Mouse (Mus musculus) kidney, embryonic 14.5 days (tissue): ENCODE results near the gene Zfp36l1. TPM values are rescaled to one million over a fixed set of nuclear protein-coding genes. Genes with fewer than 3 reads are reported as not detected.

ENCODE experiments used
- ATAC-seq: fragments of 200-750 bp; cut with Nextera tagmentation; 2 replicates; pipeline ENCODE4 v1.8.0; 2017; ENCODE audit warnings: moderate number of reproducible peaks, mild to moderate bottlenecking, moderate TSS enrichment, moderate library complexity; ENCODE audit not compliant: low FRiP score, low TSS enrichment
- H3K27ac ChIP-seq: fragments of 300-500 bp; sonication (generic); 2 replicates; pipeline ENCODE4 v1.5.1; 2014; ENCODE audit warnings: low read depth, mild to moderate bottlenecking, low read length, moderate library complexity, mixed read lengths
- H3K27me3 ChIP-seq: fragments of 300-500 bp; sonication (generic); 2 replicates; pipeline ENCODE4 v1.6.1; 2014; ENCODE audit warnings: mild to moderate bottlenecking, low read length; ENCODE audit not compliant: control insufficient read depth, insufficient read depth
- H3K36me3 ChIP-seq: fragments of 300-500 bp; sonication (generic); 2 replicates; pipeline ENCODE4 v1.6.1; 2014; ENCODE audit warnings: low read length, mixed read lengths; ENCODE audit not compliant: control insufficient read depth, insufficient read depth
- H3K4me1 ChIP-seq: fragments of 300-500 bp; sonication (generic); 2 replicates; pipeline ENCODE4 v1.6.1; 2014; ENCODE audit warnings: low read length, mixed read lengths; ENCODE audit not compliant: control insufficient read depth, insufficient read depth
- H3K4me2 ChIP-seq: fragments of 300-500 bp; sonication (generic); replicated peaks from 2 replicates; pipeline ENCODE4 v1.6.1; 2014; ENCODE audit warnings: low read depth, mild to moderate bottlenecking, low read length
- H3K4me3 ChIP-seq: fragments of 300-500 bp; sonication (generic); 2 replicates; pipeline ENCODE4 v1.5.1; 2014; ENCODE audit warnings: mild to moderate bottlenecking, low read length
- H3K9ac ChIP-seq: fragments of 300-500 bp; sonication (generic); 2 replicates; pipeline ENCODE4 v1.6.1; 2014; ENCODE audit warnings: low read depth, mild to moderate bottlenecking, low read length, moderate library complexity
- H3K9me3 ChIP-seq: fragments of 300-500 bp; sonication (generic); 2 replicates; pipeline ENCODE4 v1.6.1; 2016; ENCODE audit warnings: low read length; ENCODE audit not compliant: control insufficient read depth
- WGBS: fragments of 180-500 bp; shearing (Covaris S2); extraction: QIAGEN DNeasy Blood & Tissue Kit; methylation state at CpG from one replicate; pipeline ENCODE4 v1.1.7; 2014; 5-methylcytosine and 5-hydroxymethylcytosine counted together
- polyA plus RNA-seq: library from polyadenylated mRNA; unstranded; fragments of >200 nt; fragmentation: Nextera tagmentation; extraction: Ambion mirVana; gene quantifications from 2 replicates; pipeline ENCODE4 v1.2.1, GENCODE M21; 2014

The Zfp36l1 gene
- polyA plus RNA-seq, 1 experiment from 2014 or later: 175 TPM

DNA sequence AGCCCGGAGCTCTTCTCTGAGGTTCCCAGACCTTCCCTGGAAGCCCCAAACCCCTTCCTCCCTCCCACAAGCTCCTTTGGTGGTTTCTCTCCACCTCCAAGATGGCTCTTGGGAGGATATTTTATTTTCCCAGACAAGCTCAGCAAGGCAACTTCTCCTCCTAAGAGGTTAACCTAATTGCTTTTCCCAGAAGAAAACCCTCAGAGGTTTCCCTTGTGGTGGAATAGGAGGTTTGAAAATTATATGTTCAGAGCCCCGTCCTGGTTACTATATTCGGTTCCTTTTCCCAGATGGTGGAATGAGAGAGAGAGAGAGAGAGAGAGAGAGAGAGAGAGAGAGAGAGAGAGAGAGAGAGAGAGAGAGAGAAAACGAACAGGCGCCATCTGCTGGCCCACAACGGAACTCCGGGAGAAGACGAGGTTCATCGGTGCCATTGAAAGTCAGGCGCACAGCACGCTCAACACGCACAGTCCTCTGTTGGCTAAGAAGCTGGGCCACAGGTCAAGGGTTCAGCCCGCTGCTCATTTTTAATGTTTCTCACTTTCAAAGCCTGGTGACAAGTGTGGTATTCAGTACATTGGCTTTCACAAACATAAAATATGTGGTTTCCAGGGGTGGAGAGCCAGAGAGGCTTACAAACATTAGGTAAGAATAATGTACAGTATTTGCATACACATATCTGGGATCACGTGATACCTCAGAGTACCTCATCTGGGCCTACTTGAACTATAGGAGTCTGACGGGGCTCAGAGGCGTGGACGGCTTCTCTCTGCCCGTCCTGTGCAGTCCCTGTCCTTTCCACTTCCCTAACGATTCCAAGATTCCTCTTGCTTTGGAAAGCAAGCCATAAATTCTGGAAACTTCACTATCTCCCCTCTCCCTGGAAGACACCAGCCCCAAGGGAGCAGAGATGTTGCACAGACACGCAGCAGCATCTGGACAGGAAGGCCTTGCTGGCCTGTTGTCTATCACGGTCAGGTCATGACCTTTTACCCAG, 33.7 kb upstream of the Zfp36l1 start:
- H3K27ac ChIP-seq: peak overlapping the region; percentile 55; the same call in 1 of the 2 replicates
- H3K9ac ChIP-seq: no peak overlapping the region
- WGBS: 40% methylated on average over 21 of the region's 21 CpGs
- H3K27me3 ChIP-seq: no peaks in the 10 kb centered on the region
- no peaks in the 10 kb centered on the region for H3K36me3 ChIP-seq
- H3K9me3 ChIP-seq: no peaks in the 10 kb centered on the region
- H3K4me2 ChIP-seq: no peak overlapping the region
- H3K4me3 ChIP-seq: no peak overlapping the region
- H3K4me1 ChIP-seq: 0 out of 2 replicates have a peak, but pooled peaks cover 14% of the 10 kb centered on the region
- ATAC-seq: peak; percentile 62

DNA sequence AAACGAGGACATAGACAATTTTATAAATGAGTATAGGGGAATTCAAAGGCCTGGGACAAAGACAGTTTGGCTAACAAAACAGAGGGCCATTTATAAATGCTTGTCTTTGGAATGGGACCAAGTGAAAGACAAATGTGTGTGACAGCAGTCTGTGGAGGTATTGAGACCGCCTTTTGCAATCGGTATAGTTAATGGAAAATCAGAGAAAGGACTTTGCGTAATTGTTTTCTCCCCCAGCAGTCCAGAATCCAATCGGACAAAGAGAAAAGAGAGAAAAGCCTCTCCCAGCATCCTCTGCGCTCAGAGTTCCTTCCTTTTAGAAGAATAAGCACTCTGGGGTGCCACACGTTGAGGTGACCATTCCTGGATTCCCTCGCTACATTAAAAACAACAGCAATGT, 32.6 kb upstream of the Zfp36l1 start:
- H3K36me3 ChIP-seq: no peaks in the 10 kb centered on the region
- H3K27me3 ChIP-seq: no peaks in the 10 kb centered on the region
- H3K9me3 ChIP-seq: no peaks in the 10 kb centered on the region
- no peak for ATAC-seq
- 0 out of 2 replicates have a peak, but pooled peaks cover 14% of the 10 kb centered on the region for H3K4me1 ChIP-seq
- 79% methylated on average over 8 of the region's 8 CpGs for WGBS
- no peak overlapping the region for H3K9ac ChIP-seq
- H3K4me2 ChIP-seq: no peak overlapping the region
- H3K27ac ChIP-seq: no peak overlapping the region
- no peak overlapping the region for H3K4me3 ChIP-seq

DNA sequence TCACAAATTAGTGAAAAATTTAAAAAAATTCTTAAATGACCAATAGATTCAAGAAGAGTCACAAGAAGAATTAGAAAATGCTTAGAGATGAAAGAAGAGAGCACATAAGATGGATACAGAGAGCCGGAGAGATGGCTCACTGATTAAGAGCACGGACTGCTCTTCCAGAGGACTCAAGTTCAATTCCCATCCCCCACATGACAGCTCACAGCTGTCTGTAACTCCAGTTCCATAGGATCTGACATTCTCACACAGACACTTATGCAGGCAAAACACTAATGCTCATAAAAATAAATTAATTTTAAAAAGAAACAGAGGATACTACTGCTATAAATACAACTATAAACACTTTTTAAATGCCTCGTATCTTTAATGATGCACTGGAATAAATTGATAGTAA, 32.0 kb upstream of the Zfp36l1 start:
- 0 out of 2 replicates have a peak, but pooled peaks cover 14% of the 10 kb centered on the region for H3K4me1 ChIP-seq
- no peak overlapping the region for H3K4me2 ChIP-seq
- H3K27ac ChIP-seq: no peak overlapping the region
- H3K36me3 ChIP-seq: no peaks in the 10 kb centered on the region
- H3K4me3 ChIP-seq: no peak overlapping the region
- ATAC-seq: no peak
- 45% methylated on average over 3 of the region's 3 CpGs for WGBS
- H3K9ac ChIP-seq: no peak overlapping the region
- H3K9me3 ChIP-seq: no peaks in the 10 kb centered on the region
- no peaks in the 10 kb centered on the region for H3K27me3 ChIP-seq

DNA sequence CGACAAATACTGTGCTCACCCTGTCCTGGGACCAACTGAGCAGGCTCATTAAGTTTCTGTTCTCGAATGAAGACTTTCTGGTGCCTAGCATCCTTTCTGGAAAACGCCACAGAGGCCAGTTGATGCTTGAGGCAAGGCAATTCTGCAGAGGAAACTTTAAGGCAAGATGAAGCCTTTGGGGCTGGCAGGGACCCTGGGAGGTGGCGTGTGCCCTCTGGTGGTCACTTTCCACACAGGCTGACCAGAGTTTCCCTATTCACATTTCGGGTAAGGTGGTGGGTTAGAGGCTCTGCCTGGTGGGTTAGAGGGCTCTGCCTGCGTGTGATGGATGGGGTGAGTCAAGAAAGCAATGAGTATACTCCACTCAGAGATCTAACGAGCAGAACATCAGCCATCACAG, 28.7 kb upstream of the Zfp36l1 start:
- Histone ChIP-seq H3K4me3 (no peak overlapping the region), H3K36me3 (no peaks in the 10 kb centered on the region), H3K9ac (no peak overlapping the region), H3K4me2 (no peak overlapping the region), H3K27ac (no peak overlapping the region), H3K27me3 (no peaks in the 10 kb centered on the region), H3K4me1 (0 out of 2 replicates have a peak, but pooled peaks cover 8% of the 10 kb centered on the region), H3K9me3 (no peaks in the 10 kb centered on the region)
- ATAC-seq: 0 out of 2 replicates have a peak, but pooled peaks have one; percentile 21
- 24% methylated on average over 7 of the region's 7 CpGs for WGBS

DNA sequence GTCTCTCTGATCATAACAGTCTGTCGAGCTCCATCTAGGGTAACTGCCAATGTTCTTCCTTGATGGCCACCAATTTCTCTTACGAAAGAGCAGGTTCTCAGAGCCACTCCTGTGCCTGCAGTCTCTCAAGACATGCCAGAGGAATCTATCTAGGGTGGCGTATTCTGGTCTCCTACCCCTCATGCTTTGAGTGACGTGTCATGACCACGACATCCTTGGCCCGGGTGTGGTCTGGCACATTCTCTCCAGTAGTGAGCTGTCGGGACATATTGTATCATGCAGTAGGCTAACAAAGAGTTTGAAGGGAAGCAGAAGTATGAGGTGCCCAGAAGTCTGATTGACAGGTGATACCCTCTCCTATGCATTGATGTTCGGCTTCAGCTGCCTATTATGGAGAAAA, 28.2 kb upstream of the Zfp36l1 start:
- no peak overlapping the region for H3K4me2 ChIP-seq
- no peaks in the 10 kb centered on the region for H3K27me3 ChIP-seq
- no peak overlapping the region for H3K27ac ChIP-seq
- no peaks in the 10 kb centered on the region for H3K9me3 ChIP-seq
- no peak overlapping the region for H3K4me3 ChIP-seq
- H3K9ac ChIP-seq: no peak overlapping the region
- H3K36me3 ChIP-seq: no peaks in the 10 kb centered on the region
- 86% methylated on average over 8 of the region's 8 CpGs for WGBS
- H3K4me1 ChIP-seq: 0 out of 2 replicates have a peak, but pooled peaks cover 6% of the 10 kb centered on the region
- ATAC-seq: no peak

DNA sequence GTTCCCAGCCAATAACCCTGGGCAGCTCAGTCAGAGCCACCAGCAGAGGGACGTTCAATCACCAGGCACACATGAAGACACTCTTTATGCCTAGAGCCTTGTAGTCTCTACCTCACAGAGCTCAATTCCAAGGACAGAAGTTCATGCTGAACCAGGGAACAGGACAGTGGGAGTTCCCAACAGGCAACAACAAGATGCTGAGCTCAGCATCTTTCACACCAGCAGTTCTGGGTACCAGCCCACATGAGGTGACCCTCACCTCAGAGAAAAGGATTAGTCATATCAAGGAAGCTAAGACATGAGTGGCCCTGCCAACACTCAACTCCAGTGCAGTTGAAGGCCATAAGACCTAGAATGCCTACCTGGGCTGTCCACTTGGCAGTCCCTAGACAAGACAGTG, 24.9 kb upstream of the Zfp36l1 start:
- Histone ChIP-seq H3K4me1 (no peaks in the 10 kb centered on the region), H3K9me3 (no peaks in the 10 kb centered on the region), H3K36me3 (no peaks in the 10 kb centered on the region), H3K4me2 (no peak overlapping the region), H3K27me3 (no peaks in the 10 kb centered on the region), H3K9ac (no peak overlapping the region), H3K4me3 (no peak overlapping the region), H3K27ac (no peak overlapping the region)
- no peak for ATAC-seq
- 69% methylated on average over 1 of the region's 1 CpGs for WGBS

DNA sequence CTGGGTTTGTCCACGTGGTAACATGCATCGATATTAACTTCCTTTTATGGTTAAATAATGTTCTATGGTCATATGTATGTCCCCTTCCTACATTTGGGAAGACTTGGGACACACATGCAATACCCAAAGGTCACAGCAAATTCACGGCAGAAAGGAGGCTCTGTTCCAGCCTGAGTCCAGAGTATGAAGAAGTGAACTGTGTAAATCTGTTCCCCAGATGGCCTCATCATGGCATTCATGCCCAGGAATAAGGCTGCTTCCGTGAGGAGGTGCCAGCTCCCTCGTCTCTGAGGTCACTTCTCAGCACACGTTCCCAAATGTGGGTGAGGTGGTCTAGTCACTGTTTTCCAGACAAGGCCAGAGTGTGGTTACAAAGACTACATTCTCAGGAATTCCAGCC, 24.4 kb upstream of the Zfp36l1 start:
- WGBS: 84% methylated on average over 6 of the region's 6 CpGs
- Histone ChIP-seq H3K9ac (no peak overlapping the region), H3K27me3 (no peaks in the 10 kb centered on the region), H3K27ac (no peak overlapping the region), H3K4me3 (no peak overlapping the region), H3K4me1 (no peaks in the 10 kb centered on the region), H3K9me3 (no peaks in the 10 kb centered on the region), H3K4me2 (no peak overlapping the region), H3K36me3 (no peaks in the 10 kb centered on the region)
- no peak for ATAC-seq

DNA sequence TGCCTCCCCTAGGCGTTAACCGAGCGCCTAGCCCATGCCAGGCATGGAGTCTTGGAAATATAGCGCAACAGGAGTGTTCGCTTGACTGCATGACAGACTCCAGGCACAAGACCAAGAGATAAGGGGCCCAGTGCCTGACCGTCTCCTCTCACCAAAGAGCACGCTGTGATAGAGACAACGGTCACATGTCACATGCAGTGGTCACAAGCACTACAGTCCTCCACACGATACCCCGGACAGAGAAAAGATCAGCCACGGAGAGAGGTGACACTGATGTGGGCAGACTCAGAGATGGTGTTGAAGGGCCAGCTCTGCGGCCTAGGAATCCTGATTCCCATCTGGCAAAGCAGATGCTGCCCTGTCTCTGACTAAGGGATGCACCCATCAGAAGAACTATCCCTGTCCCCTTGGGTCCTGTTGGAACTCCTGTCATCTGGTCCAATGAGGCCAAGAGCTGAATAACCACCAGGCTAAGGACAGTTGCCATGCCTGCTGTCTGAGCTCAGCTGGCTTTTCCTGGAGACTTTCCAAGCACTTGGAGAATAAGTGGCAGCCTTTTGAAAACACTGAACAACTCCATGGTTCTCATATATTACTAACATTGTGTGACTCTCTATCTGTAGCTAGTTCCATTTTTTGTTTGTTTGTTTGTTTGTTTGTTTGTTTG, 23.6 kb upstream of the Zfp36l1 start:
- Histone ChIP-seq H3K27me3 (no peaks in the 10 kb centered on the region), H3K4me3 (no peak overlapping the region), H3K9me3 (no peaks in the 10 kb centered on the region), H3K36me3 (no peaks in the 10 kb centered on the region), H3K4me1 (peaks cover 8% of the 10 kb centered on the region), H3K27ac (no peak overlapping the region), H3K4me2 (no peak overlapping the region), H3K9ac (no peak overlapping the region)
- 90% methylated on average over 12 of the region's 12 CpGs for WGBS
- ATAC-seq: no peak

DNA sequence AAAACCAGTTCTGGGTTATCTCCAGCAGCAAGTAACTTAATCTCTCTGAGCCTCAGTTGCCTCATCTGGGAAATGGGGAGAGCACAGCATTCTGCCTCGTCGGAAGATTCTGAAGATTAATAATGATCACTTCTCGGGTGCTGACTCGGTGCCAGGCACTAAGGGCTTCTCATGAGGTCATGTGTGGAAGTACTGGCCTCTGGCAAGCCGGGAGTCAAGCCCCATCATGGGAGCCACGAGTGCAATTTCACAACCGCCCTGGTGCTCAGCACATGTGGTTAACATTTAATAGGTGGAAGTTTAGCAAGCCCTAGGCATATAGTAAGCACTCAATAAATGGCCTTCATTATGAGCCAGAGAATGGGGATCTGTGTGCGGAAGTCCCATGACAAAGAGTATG, 22.4 kb upstream of the Zfp36l1 start:
- H3K9me3 ChIP-seq: no peaks in the 10 kb centered on the region
- H3K9ac ChIP-seq: no peak overlapping the region
- ATAC-seq: no peak
- H3K27ac ChIP-seq: no peak overlapping the region
- H3K36me3 ChIP-seq: no peaks in the 10 kb centered on the region
- H3K4me2 ChIP-seq: no peak overlapping the region
- 92% methylated on average over 8 of the region's 8 CpGs for WGBS
- no peak overlapping the region for H3K4me3 ChIP-seq
- peaks cover 18% of the 10 kb centered on the region for H3K4me1 ChIP-seq
- H3K27me3 ChIP-seq: no peaks in the 10 kb centered on the region
